Mouse (Mus musculus): ENCODE data around the gene Arid3a. TPM values are rescaled to one million over a fixed set of nuclear protein-coding genes. Genes with fewer than 3 reads are reported as not detected.

Gene Arid3a
- polyA plus RNA-seq, 1 experiment: 2.9 TPM

GRCm38 (mm10) chr10:79994397-79995115 is 67.7 kb downstream of the Arid3a start:
- H3K27ac ChIP-seq (replicated peaks; ENCODE audit: low read depth, low read length): no peak overlapping the region
- no peak overlapping the region for H3K4me3 ChIP-seq (ENCODE audit: insufficient read depth, low read depth, low read length)
- H3K4me1 ChIP-seq (ENCODE audit: control insufficient read depth, insufficient read depth, insufficient read length, low read length): no peaks in the 10 kb centered on the region

GRCm38 (mm10) chr10:79995636-79996035 is 68.8 kb downstream of the Arid3a start:
- Histone ChIP-seq H3K27ac (replicated peaks; ENCODE audit: low read depth, low read length) (no peak overlapping the region), H3K4me3 (ENCODE audit: insufficient read depth, low read depth, low read length) (no peak overlapping the region)

GRCm38 (mm10) chr10:79996272-79997033 is 69.6 kb downstream of the Arid3a start, which contains the start of gene Abca7:
Gene Abca7, plus strand, starts transcription at chr10:79996494.
- no peaks in the 10 kb centered on the region for H3K4me1 ChIP-seq (ENCODE audit: control insufficient read depth, insufficient read depth, insufficient read length, low read length)
- H3K4me3 ChIP-seq (ENCODE audit: insufficient read depth, low read depth, low read length): peak within 1 kb of the TSS; percentile 90
- H3K27ac ChIP-seq (replicated peaks; ENCODE audit: low read depth, low read length): peak within 1 kb of the TSS; percentile 81

More at GRCm38 (mm10) chr10:79995636-79996035, 68.8 kb downstream of the Arid3a start:
- no peaks in the 10 kb centered on the region for H3K4me1 ChIP-seq (ENCODE audit: control insufficient read depth, insufficient read depth, insufficient read length, low read length)

- Histone ChIP-seq H3K4me1 (ENCODE audit: control insufficient read depth, insufficient read depth, insufficient read length, low read length) (no peaks in the 10 kb centered on the region), H3K27ac (replicated peaks; ENCODE audit: low read depth, low read length) (no peak overlapping the region), H3K4me3 (ENCODE audit: insufficient read depth, low read depth, low read length) (peak overlapping the region; percentile 90)
These were observed 70.4 kb downstream of the Arid3a start for GRCm38 (mm10) chr10:79997034-79997760.

GRCm38 (mm10) chr10:79997819-79998218 is 71.0 kb downstream of the Arid3a start:
- Histone ChIP-seq H3K27ac (replicated peaks; ENCODE audit: low read depth, low read length) (no peak overlapping the region), H3K4me3 (ENCODE audit: insufficient read depth, low read depth, low read length) (peak overlapping the region; percentile 90; the same call in 1 of the 2 replicates), H3K4me1 (ENCODE audit: control insufficient read depth, insufficient read depth, insufficient read length, low read length) (peaks cover under 1% of the 10 kb centered on the region; the same call in 1 of the 2 replicates)

GRCm38 (mm10) chr10:80001945-80002344 is 75.1 kb downstream of the Arid3a start:
- Histone ChIP-seq H3K4me3 (ENCODE audit: insufficient read depth, low read depth, low read length) (no peak overlapping the region), H3K27ac (replicated peaks; ENCODE audit: low read depth, low read length) (no peak overlapping the region), H3K4me1 (ENCODE audit: control insufficient read depth, insufficient read depth, insufficient read length, low read length) (peaks cover 12% of the 10 kb centered on the region)

- no peak overlapping the region for H3K4me3 ChIP-seq (ENCODE audit: insufficient read depth, low read depth, low read length)
- peak overlapping the region; percentile 55 for H3K27ac ChIP-seq (replicated peaks; ENCODE audit: low read depth, low read length)
These were observed 76.0 kb downstream of the Arid3a start for GRCm38 (mm10) chr10:80002829-80003228.

GRCm38 (mm10) chr10:80003374-80004232 is 76.8 kb downstream of the Arid3a start:
- Histone ChIP-seq H3K4me3 (ENCODE audit: insufficient read depth, low read depth, low read length) (no peak overlapping the region), H3K27ac (replicated peaks; ENCODE audit: low read depth, low read length) (peak overlapping the region; percentile 63), H3K4me1 (ENCODE audit: control insufficient read depth, insufficient read depth, insufficient read length, low read length) (peaks cover 12% of the 10 kb centered on the region)

More at GRCm38 (mm10) chr10:80002829-80003228, 76.0 kb downstream of the Arid3a start:
- peaks cover 12% of the 10 kb centered on the region for H3K4me1 ChIP-seq (ENCODE audit: control insufficient read depth, insufficient read depth, insufficient read length, low read length)

GRCm38 (mm10) chr10:80004233-80004705 is 77.4 kb downstream of the Arid3a start:
- Histone ChIP-seq H3K4me3 (ENCODE audit: insufficient read depth, low read depth, low read length) (no peak overlapping the region), H3K4me1 (ENCODE audit: control insufficient read depth, insufficient read depth, insufficient read length, low read length) (peaks cover 12% of the 10 kb centered on the region), H3K27ac (replicated peaks; ENCODE audit: low read depth, low read length) (no peak overlapping the region)

Other genes starting within 250 kb of the Arid3a start
- gene Cdc34, start 244.8 kb upstream of the Arid3a start, polyA plus RNA-seq (2012; ENCODE audit: insufficient read depth, insufficient read length, missing spikeins): 181 and 274 TPM in 2 replicates
- gene Gzmm, start 238.0 kb upstream of the Arid3a start, polyA plus RNA-seq (2012; ENCODE audit: insufficient read depth, insufficient read length, missing spikeins): not detected in 2 replicates
- 495 and 669 TPM in 2 replicates for gene Bsg, start 222.6 kb upstream of the Arid3a start, polyA plus RNA-seq (2012; ENCODE audit: insufficient read depth, insufficient read length, missing spikeins)
- gene Hcn2, start 210.4 kb upstream of the Arid3a start, polyA plus RNA-seq (2012; ENCODE audit: insufficient read depth, insufficient read length, missing spikeins): 0.52 TPM in 1 of 2 replicates, not detected in the other
- gene Polrmt, start 180.5 kb upstream of the Arid3a start, polyA plus RNA-seq (2012; ENCODE audit: insufficient read depth, insufficient read length, missing spikeins): 20.1 and 32.1 TPM in 2 replicates
- not detected in 2 replicates for gene Fgf22, start 172.0 kb upstream of the Arid3a start, polyA plus RNA-seq (2012; ENCODE audit: insufficient read depth, insufficient read length, missing spikeins)
- gene Rnf126, start 160.1 kb upstream of the Arid3a start, polyA plus RNA-seq (2012; ENCODE audit: insufficient read depth, insufficient read length, missing spikeins): 23.3 and 27.2 TPM in 2 replicates
- 0.96 and 1.3 TPM in 2 replicates for gene Fstl3, start 149.8 kb upstream of the Arid3a start, polyA plus RNA-seq (2012; ENCODE audit: insufficient read depth, insufficient read length, missing spikeins)
- gene Prss57, start 136.1 kb upstream of the Arid3a start, polyA plus RNA-seq (2012; ENCODE audit: insufficient read depth, insufficient read length, missing spikeins): not detected in 2 replicates
- gene Palm, start 133.5 kb upstream of the Arid3a start, polyA plus RNA-seq (2012; ENCODE audit: insufficient read depth, insufficient read length, missing spikeins): 12.4 and 18.7 TPM in 2 replicates
- gene Misp, start 106.1 kb upstream of the Arid3a start, polyA plus RNA-seq (2012; ENCODE audit: insufficient read depth, insufficient read length, missing spikeins): not detected in 2 replicates
- gene Ptbp1, start 72.6 kb upstream of the Arid3a start, polyA plus RNA-seq (2012; ENCODE audit: insufficient read depth, insufficient read length, missing spikeins): 45.6 and 50.5 TPM in 2 replicates
- gene Prtn3, start 52.6 kb upstream of the Arid3a start, polyA plus RNA-seq (2012; ENCODE audit: insufficient read depth, insufficient read length, missing spikeins): 1.4 and 1.7 TPM in 2 replicates
- 1.3 TPM in 1 of 2 replicates, not detected in the other for gene Plppr3, start 52.4 kb upstream of the Arid3a start, polyA plus RNA-seq (2012; ENCODE audit: insufficient read depth, insufficient read length, missing spikeins)
- gene Elane, start 40.8 kb upstream of the Arid3a start, polyA plus RNA-seq (2012; ENCODE audit: insufficient read depth, insufficient read length, missing spikeins): not detected in 2 replicates
- gene Cfd, start 36.2 kb upstream of the Arid3a start, polyA plus RNA-seq (2012; ENCODE audit: insufficient read depth, insufficient read length, missing spikeins): 1,172 and 3,758 TPM in 2 replicates
- gene Med16, start 18.1 kb upstream of the Arid3a start, polyA plus RNA-seq (2012; ENCODE audit: insufficient read depth, insufficient read length, missing spikeins): 11.2 and 12.9 TPM in 2 replicates
- gene Gm26602, start 16.2 kb upstream of the Arid3a start, polyA plus RNA-seq (2012; ENCODE audit: insufficient read depth, insufficient read length, missing spikeins): not detected in 2 replicates
- 0.38 and 0.63 TPM in 2 replicates for gene Kiss1r, start 10.1 kb upstream of the Arid3a start, polyA plus RNA-seq (2012; ENCODE audit: insufficient read depth, insufficient read length, missing spikeins)
- gene R3hdm4, start 5.8 kb upstream of the Arid3a start, polyA plus RNA-seq (2012; ENCODE audit: insufficient read depth, insufficient read length, missing spikeins): 55.0 and 60.7 TPM in 2 replicates
- gene Wdr18, start 33.1 kb downstream of the Arid3a start, polyA plus RNA-seq (2012; ENCODE audit: insufficient read depth, insufficient read length, missing spikeins): 25.6 and 44.7 TPM in 2 replicates
- not detected in 2 replicates for gene Grin3b, start 43.7 kb downstream of the Arid3a start, polyA plus RNA-seq (2012; ENCODE audit: insufficient read depth, insufficient read length, missing spikeins)
- gene Tmem259, start 57.3 kb downstream of the Arid3a start, polyA plus RNA-seq (2012; ENCODE audit: insufficient read depth, insufficient read length, missing spikeins): 69.8 and 75.4 TPM in 2 replicates
- 6.4 and 10.3 TPM in 2 replicates for gene Cnn2, start 61.5 kb downstream of the Arid3a start, polyA plus RNA-seq (2012; ENCODE audit: insufficient read depth, insufficient read length, missing spikeins)
- gene Abca7, start 69.5 kb downstream of the Arid3a start, polyA plus RNA-seq (2012; ENCODE audit: insufficient read depth, insufficient read length, missing spikeins): 5.1 and 5.4 TPM in 2 replicates
- 1.8 and 2.6 TPM in 2 replicates for gene Arhgap45, start 89.6 kb downstream of the Arid3a start, polyA plus RNA-seq (2012; ENCODE audit: insufficient read depth, insufficient read length, missing spikeins)
- gene Polr2e, start 112.8 kb downstream of the Arid3a start, polyA plus RNA-seq (2012; ENCODE audit: insufficient read depth, insufficient read length, missing spikeins): 78.3 and 85.8 TPM in 2 replicates
- gene Gpx4, start 120.1 kb downstream of the Arid3a start, polyA plus RNA-seq (2012; ENCODE audit: insufficient read depth, insufficient read length, missing spikeins): 2,282 and 3,621 TPM in 2 replicates
- 14.3 and 16.2 TPM in 2 replicates for gene Sbno2, start 178.5 kb downstream of the Arid3a start, polyA plus RNA-seq (2012; ENCODE audit: insufficient read depth, insufficient read length, missing spikeins)
- gene Stk11, start 188.8 kb downstream of the Arid3a start, polyA plus RNA-seq (2012; ENCODE audit: insufficient read depth, insufficient read length, missing spikeins): 113 and 121 TPM in 2 replicates
- 1,146 and 1,395 TPM in 2 replicates for gene Atp5d, start 211.6 kb downstream of the Arid3a start, polyA plus RNA-seq (2012; ENCODE audit: insufficient read depth, insufficient read length, missing spikeins)
- 1.1 and 1.5 TPM in 2 replicates for gene Cbarp, start 213.8 kb downstream of the Arid3a start, polyA plus RNA-seq (2012; ENCODE audit: insufficient read depth, insufficient read length, missing spikeins)
- 25.5 and 31.6 TPM in 2 replicates for gene Midn, start 221.2 kb downstream of the Arid3a start, polyA plus RNA-seq (2012; ENCODE audit: insufficient read depth, insufficient read length, missing spikeins)
- 15.1 and 27.5 TPM in 2 replicates for gene Cirbp, start 238.9 kb downstream of the Arid3a start, polyA plus RNA-seq (2012; ENCODE audit: insufficient read depth, insufficient read length, missing spikeins)
- gene 1600002K03Rik, start 245.9 kb downstream of the Arid3a start, polyA plus RNA-seq (2012; ENCODE audit: insufficient read depth, insufficient read length, missing spikeins): 10.9 and 14.9 TPM in 2 replicates

Measured in brown adipose tissue, adult 24 weeks (tissue).